Mouse (Mus musculus): ENCODE results near the gene Plaa.

The Plaa gene

GRCm38 (mm10) chr4:94554955-94555494 is 48.0 kb downstream of the Plaa start:
- DNase-seq (ENCODE audit: low read depth), result no peak

DNA sequence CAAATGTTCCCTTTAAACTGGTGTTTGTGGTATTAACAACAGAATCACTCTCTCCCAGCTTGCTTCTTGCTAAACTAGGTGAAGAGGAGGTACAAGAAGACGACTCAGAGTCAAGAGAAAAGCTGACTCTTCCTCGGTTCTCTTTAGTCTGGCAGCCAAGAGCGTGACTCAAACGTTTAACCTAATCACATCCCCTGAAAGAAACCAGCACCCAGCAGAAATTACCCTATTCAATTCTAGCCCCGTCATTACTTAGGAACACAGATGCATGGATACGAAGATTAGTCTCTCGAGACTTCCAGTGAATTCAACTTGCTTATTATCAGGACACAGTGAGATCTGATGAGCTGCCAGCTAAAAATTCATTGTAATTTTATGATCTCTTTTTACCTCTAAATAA is 58.7 kb downstream of the Plaa start:
- no peak for DNase-seq (ENCODE audit: low read depth)

- DNase-seq (ENCODE audit: low read depth), result no peak
These were observed 60.0 kb downstream of the Plaa start for GRCm38 (mm10) chr4:94543041-94543440.

- peak; percentile 60 for DNase-seq (ENCODE audit: low read depth)
These were observed 69.8 kb downstream of the Plaa start for GRCm38 (mm10) chr4:94533205-94533604.

- no peak for DNase-seq (ENCODE audit: low read depth)
These were observed 73.6 kb downstream of the Plaa start for GRCm38 (mm10) chr4:94529448-94529847.

GRCm38 (mm10) chr4:94523321-94523720 is 79.7 kb downstream of the Plaa start:
- peak; percentile 63 for DNase-seq (ENCODE audit: low read depth)

GRCm38 (mm10) chr4:94517631-94518030 is 85.4 kb downstream of the Plaa start:
- peak; percentile 89 for DNase-seq (ENCODE audit: low read depth)
